Mouse (Mus musculus): Measurements from ENCODE around the gene Gm20388. TPM values are rescaled to one million over a fixed set of nuclear protein-coding genes. Genes with fewer than 3 reads are reported as not detected.
A peak's percentile ranks its signal among the peaks of the same experiment; 100 is the strongest.

Gene Gm20388
- polyA plus RNA-seq, 1 experiment: 49.7 TPM

DNA sequence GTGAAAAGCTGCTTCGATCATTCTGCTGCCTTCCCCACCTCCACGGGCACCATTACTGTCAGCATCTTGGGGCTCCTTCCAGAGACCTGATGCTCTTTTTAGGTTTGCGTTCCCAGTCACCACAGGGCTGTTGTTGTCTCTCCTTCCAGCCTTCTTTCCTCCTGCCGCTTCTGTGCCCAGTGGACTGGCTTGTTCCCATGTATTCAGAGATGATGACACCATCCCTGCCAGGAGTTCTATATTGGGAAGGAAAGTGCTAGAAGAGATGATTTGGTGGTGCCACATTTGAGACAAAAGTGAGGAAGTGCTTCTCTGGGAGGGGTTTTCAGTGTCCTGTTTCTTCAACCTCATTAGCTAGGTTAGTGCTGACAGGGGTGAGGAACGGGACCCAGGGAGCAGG is 208.2 kb downstream of the Gm20388 start:
- DNase-seq: no peak
- WGBS: 80% methylated on average over 5 of the region's 5 CpGs
- no peaks in the 10 kb centered on the region for H3K36me3 ChIP-seq (ENCODE audit: control insufficient read depth, insufficient read depth, low read length)
- no peak overlapping the region for H3K4me3 ChIP-seq (ENCODE audit: insufficient read depth, low read depth, low read length)
- H3K27me3 ChIP-seq (replicated peaks; ENCODE audit: control insufficient read depth, insufficient read depth, low read length): no peaks in the 10 kb centered on the region
- no peaks in the 10 kb centered on the region; the same call in 1 of the 2 replicates for H3K4me1 ChIP-seq (ENCODE audit: control insufficient read depth, insufficient read depth, low read length)
- no peak overlapping the region for H3K27ac ChIP-seq (ENCODE audit: insufficient read depth, low read depth, low read length)
- TF ChIP-seq POLR2A (IDR thresholded peaks at IDR 0.05; ENCODE audit: low read depth, low read length): no peak
- no peak for TF ChIP-seq CTCF (conservative IDR thresholded peaks at IDR 0.05; ENCODE audit: insufficient read depth, insufficient read length, low read depth, low read length)

- no peaks in the 10 kb centered on the region for H3K27me3 ChIP-seq (replicated peaks; ENCODE audit: control insufficient read depth, insufficient read depth, low read length)
- 68% methylated on average over 3 of the region's 3 CpGs for WGBS
These were observed 208.8 kb downstream of the Gm20388 start for GRCm38 (mm10) chr8:120119429-120119828.

DNA sequence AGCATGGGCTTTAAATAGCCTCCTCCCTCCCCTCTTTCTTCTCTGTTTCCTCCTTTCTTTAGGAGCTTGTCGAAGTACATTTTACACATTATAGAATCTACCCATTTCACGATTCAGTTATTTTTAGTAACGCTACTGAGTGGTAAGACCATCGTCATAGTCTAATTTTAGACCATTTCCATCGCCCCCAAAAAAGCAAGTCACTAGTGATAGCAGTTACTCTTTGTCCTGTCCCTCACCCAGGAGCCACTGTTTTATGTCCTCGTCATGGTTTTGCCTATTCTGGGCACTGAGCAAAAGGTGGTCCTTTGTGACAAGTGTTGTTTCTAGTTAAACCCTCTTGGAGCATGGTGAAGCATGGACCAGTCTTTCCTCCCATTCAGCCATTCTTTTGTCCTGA is 209.3 kb downstream of the Gm20388 start:
- Histone ChIP-seq H3K27me3 (replicated peaks; ENCODE audit: control insufficient read depth, insufficient read depth, low read length) (no peaks in the 10 kb centered on the region), H3K36me3 (ENCODE audit: control insufficient read depth, insufficient read depth, low read length) (no peaks in the 10 kb centered on the region), H3K4me1 (ENCODE audit: control insufficient read depth, insufficient read depth, low read length) (no peaks in the 10 kb centered on the region; the same call in 1 of the 2 replicates), H3K27ac (ENCODE audit: insufficient read depth, low read depth, low read length) (no peak overlapping the region), H3K4me3 (ENCODE audit: insufficient read depth, low read depth, low read length) (no peak overlapping the region)
- TF ChIP-seq POLR2A (IDR thresholded peaks at IDR 0.05; ENCODE audit: low read depth, low read length) (no peak), CTCF (conservative IDR thresholded peaks at IDR 0.05; ENCODE audit: insufficient read depth, insufficient read length, low read depth, low read length) (no peak)
- 76% methylated on average over 6 of the region's 6 CpGs for WGBS
- DNase-seq: no peak

More at GRCm38 (mm10) chr8:120119429-120119828, 208.8 kb downstream of the Gm20388 start:
- no peak for DNase-seq
- no peak overlapping the region for H3K27ac ChIP-seq (ENCODE audit: insufficient read depth, low read depth, low read length)
- H3K4me1 ChIP-seq (ENCODE audit: control insufficient read depth, insufficient read depth, low read length): no peaks in the 10 kb centered on the region; the same call in 1 of the 2 replicates
- H3K4me3 ChIP-seq (ENCODE audit: insufficient read depth, low read depth, low read length): no peak overlapping the region
- H3K36me3 ChIP-seq (ENCODE audit: control insufficient read depth, insufficient read depth, low read length): no peaks in the 10 kb centered on the region
- TF ChIP-seq CTCF (conservative IDR thresholded peaks at IDR 0.05; ENCODE audit: insufficient read depth, insufficient read length, low read depth, low read length) (no peak), POLR2A (IDR thresholded peaks at IDR 0.05; ENCODE audit: low read depth, low read length) (no peak)

DNA sequence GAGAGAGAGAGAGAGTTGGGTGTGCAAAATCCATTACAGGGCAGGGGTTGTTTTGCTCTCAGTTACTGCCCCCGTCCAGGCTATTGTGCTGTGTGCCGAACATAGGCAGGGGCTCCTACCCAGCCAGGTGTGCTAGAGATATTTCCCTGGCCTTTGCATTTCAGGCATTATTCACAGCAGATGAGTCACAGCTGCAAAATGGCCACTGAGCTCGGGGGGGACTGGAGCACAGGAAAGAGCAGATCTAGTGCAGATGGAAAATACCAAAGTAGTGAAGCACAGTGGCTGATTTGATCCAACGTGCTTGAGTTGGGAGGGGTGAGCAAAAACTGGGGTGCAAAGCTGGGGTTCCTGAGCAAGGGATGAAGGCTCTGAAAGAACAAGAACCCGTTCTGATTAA is 210.3 kb downstream of the Gm20388 start:
- no peak for TF ChIP-seq POLR2A (IDR thresholded peaks at IDR 0.05; ENCODE audit: low read depth, low read length)
- no peak for TF ChIP-seq CTCF (conservative IDR thresholded peaks at IDR 0.05; ENCODE audit: insufficient read depth, insufficient read length, low read depth, low read length)
- no peak overlapping the region for H3K27ac ChIP-seq (ENCODE audit: insufficient read depth, low read depth, low read length)
- H3K36me3 ChIP-seq (ENCODE audit: control insufficient read depth, insufficient read depth, low read length): no peaks in the 10 kb centered on the region
- no peaks in the 10 kb centered on the region; the same call in 1 of the 2 replicates for H3K4me1 ChIP-seq (ENCODE audit: control insufficient read depth, insufficient read depth, low read length)
- whole genome bisulfite sequencing: 54% methylated on average over 5 of the region's 5 CpGs
- H3K4me3 ChIP-seq (ENCODE audit: insufficient read depth, low read depth, low read length): no peak overlapping the region
- no peak for DNase-seq
- H3K27me3 ChIP-seq (replicated peaks; ENCODE audit: control insufficient read depth, insufficient read depth, low read length): no peaks in the 10 kb centered on the region

GRCm38 (mm10) chr8:120124261-120124660 is 213.6 kb downstream of the Gm20388 start:
- 0 out of 2 replicates have a peak overlapping the region, but pooled peaks have one; percentile 12 for H3K27ac ChIP-seq (ENCODE audit: insufficient read depth, low read depth, low read length)
- 55% methylated on average over 6 of the region's 6 CpGs for WGBS
- H3K4me1 ChIP-seq (ENCODE audit: control insufficient read depth, insufficient read depth, low read length): no peaks in the 10 kb centered on the region
- no peaks in the 10 kb centered on the region for H3K27me3 ChIP-seq (replicated peaks; ENCODE audit: control insufficient read depth, insufficient read depth, low read length)
- H3K4me3 ChIP-seq (ENCODE audit: insufficient read depth, low read depth, low read length): no peak overlapping the region
- DNase-seq: peak; percentile 32
- TF ChIP-seq POLR2A (IDR thresholded peaks at IDR 0.05; ENCODE audit: low read depth, low read length) (no peak), CTCF (conservative IDR thresholded peaks at IDR 0.05; ENCODE audit: insufficient read depth, insufficient read length, low read depth, low read length) (no peak)
- H3K36me3 ChIP-seq (ENCODE audit: control insufficient read depth, insufficient read depth, low read length): no peaks in the 10 kb centered on the region

DNA sequence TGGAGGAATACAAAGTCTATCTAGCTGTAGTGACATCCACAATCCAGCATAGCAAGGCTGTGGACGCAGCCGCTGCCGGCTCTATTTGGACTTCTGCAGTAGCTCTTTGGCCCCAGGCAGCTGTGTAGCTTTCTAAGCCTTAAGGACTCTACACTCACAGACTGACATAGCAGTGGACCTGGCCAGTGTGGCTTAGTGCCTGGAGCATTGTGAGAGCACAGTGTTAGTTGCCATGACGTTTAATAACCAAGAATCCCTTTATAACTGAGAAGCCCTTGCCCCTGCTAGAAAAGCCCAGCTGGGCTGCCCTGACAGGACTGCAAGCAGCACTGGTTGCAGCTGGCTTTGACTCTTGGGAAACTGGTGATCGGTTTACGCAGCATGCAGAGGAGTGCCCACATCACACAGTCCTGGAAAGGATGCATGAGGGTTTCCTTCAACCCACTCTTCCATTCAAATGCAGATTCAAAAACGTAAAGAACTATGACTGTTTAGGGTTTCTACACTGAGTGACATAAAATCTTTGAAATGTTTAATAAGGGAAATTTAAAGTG is 214.3 kb downstream of the Gm20388 start:
- Histone ChIP-seq H3K27ac (ENCODE audit: insufficient read depth, low read depth, low read length) (peak overlapping the region; percentile 12; the same call in 1 of the 2 replicates), H3K4me3 (ENCODE audit: insufficient read depth, low read depth, low read length) (no peak overlapping the region), H3K4me1 (ENCODE audit: control insufficient read depth, insufficient read depth, low read length) (no peaks in the 10 kb centered on the region), H3K27me3 (replicated peaks; ENCODE audit: control insufficient read depth, insufficient read depth, low read length) (no peaks in the 10 kb centered on the region), H3K36me3 (ENCODE audit: control insufficient read depth, insufficient read depth, low read length) (no peaks in the 10 kb centered on the region)
- 71% methylated on average over 7 of the region's 7 CpGs for WGBS
- TF ChIP-seq CTCF (conservative IDR thresholded peaks at IDR 0.05; ENCODE audit: insufficient read depth, insufficient read length, low read depth, low read length): no peak
- TF ChIP-seq POLR2A (IDR thresholded peaks at IDR 0.05; ENCODE audit: low read depth, low read length): no peak
- DNase-seq: no peak

DNA sequence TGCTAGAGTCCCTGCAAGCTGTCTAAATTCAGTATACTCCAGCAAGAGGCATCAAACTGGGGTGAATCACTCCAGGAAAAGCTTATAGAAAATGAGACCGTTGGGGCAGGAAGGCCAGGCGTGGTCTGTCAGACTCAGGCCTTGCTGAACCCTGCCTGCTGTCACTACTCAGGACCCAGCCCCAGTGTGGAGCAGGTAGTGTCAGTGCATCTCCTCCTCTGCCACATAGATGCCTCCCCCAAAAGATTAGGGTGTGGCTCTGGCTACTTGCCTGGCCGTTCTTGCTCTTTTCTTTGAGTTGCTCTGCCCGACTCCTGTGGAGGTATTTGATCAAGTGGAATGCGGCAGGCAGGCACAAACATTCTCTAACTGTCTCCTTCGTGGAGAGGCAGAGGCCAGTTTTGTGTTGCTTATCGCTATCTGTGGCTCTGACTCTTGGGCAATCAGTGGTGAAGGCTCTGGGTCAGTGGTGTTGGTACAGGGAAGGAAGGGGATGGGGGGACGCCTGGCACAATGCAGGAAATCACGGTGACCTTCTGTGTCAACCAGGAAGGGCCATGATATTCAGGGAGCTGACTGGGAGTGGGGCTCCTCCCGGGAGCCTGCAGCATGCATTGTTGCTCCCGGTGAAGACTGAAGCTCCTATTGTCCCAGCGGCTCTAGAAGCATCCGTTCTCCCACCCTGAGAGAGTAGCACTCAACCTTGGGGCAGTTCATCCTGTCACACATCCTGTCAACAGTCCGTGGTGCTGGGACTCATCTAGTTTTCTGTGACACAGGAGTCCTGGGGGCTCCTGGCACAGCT is 215.9 kb downstream of the Gm20388 start:
- Histone ChIP-seq H3K27ac (ENCODE audit: insufficient read depth, low read depth, low read length) (peak overlapping the region; percentile 61), H3K4me1 (ENCODE audit: control insufficient read depth, insufficient read depth, low read length) (no peaks in the 10 kb centered on the region), H3K27me3 (replicated peaks; ENCODE audit: control insufficient read depth, insufficient read depth, low read length) (no peaks in the 10 kb centered on the region), H3K4me3 (ENCODE audit: insufficient read depth, low read depth, low read length) (no peak overlapping the region), H3K36me3 (ENCODE audit: control insufficient read depth, insufficient read depth, low read length) (no peaks in the 10 kb centered on the region)
- WGBS: 38% methylated on average over 14 of the region's 14 CpGs
- DNase-seq: peak; percentile 62
- TF ChIP-seq CTCF (conservative IDR thresholded peaks at IDR 0.05; ENCODE audit: insufficient read depth, insufficient read length, low read depth, low read length) (no peak), POLR2A (IDR thresholded peaks at IDR 0.05; ENCODE audit: low read depth, low read length) (no peak)

Data from kidney, adult 2 months (tissue).